Mouse (Mus musculus): ENCODE measurements at regions not wholly inside any gene's neighbourhood (a gene's known extent, or its start where the extent isn't known, plus 50 kb on each side); places are given as distances from the start of the nearest gene placed in this dataset.

DNA sequence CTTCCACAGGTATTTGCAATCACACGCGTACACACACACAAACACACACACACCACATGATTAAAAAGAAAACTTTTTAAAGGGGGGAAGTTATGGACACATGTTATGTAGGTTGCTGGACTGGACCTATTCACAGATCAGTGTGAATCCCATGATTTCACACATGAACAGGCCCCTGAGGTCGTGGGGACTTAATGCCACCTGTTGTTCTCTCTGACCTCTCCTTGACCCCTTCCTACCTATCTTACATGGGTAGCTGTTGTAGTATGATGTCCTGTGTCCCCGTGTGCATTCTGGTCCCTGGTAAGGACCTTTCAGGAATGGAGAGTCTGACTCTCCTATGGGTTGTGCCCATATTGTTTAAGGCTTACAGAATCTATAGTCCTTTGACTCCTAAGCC is 155.6 kb downstream of the Zfp36l1 start:
- Histone ChIP-seq H3K9me3 (ENCODE audit: low read length) (no peaks in the 10 kb centered on the region), H3K4me1 (ENCODE audit: insufficient read depth, low read length) (no peaks in the 10 kb centered on the region), H3K27ac (ENCODE audit: low read depth, low read length) (no peak overlapping the region), H3K27me3 (ENCODE audit: insufficient read depth, low read length) (no peaks in the 10 kb centered on the region), H3K36me3 (ENCODE audit: insufficient read depth, low read length) (no peaks in the 10 kb centered on the region), H3K4me2 (ENCODE audit: low read depth, low read length, poor library complexity, severe bottlenecking) (no peak overlapping the region), H3K9ac (replicated peaks; ENCODE audit: low read length, poor library complexity, severe bottlenecking) (no peak overlapping the region), H3K4me3 (ENCODE audit: low read depth, low read length) (no peak overlapping the region)
- 65% methylated on average over 4 of the region's 4 CpGs for WGBS
- TF ChIP-seq CTCF (IDR thresholded peaks at IDR 0.05): no peak
- ATAC-seq (ENCODE audit: low FRiP score): no peak
- no peak for DNase-seq (ENCODE audit: low spot score)

DNA sequence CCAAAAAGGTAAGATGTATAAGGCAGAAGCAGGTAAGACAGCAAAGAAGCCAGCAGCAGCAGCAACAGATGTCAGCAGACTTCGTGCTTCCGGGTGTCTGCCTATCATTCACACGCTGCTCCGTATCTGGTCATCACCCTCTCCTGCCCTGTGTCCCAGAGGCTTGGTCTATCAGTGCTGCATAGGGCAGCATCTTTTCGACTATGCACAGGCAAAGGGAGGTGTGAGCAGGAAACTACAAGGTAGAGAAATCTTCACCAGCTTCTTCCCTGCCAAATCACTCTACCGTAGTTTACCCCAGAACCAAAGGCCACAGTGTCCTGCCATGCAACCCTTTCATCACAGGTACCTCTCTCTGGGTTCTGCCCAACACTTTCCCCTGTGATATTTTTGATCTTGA is 156.5 kb downstream of the Zfp36l1 start:
- H3K4me3 ChIP-seq (ENCODE audit: low read depth, low read length): no peak overlapping the region
- no peaks in the 10 kb centered on the region for H3K36me3 ChIP-seq (ENCODE audit: insufficient read depth, low read length)
- TF ChIP-seq CTCF (IDR thresholded peaks at IDR 0.05): no peak
- DNase-seq (ENCODE audit: low spot score): no peak
- H3K27me3 ChIP-seq (ENCODE audit: insufficient read depth, low read length): no peaks in the 10 kb centered on the region
- no peak for ATAC-seq (ENCODE audit: low FRiP score)
- no peak overlapping the region for H3K9ac ChIP-seq (replicated peaks; ENCODE audit: low read length, poor library complexity, severe bottlenecking)
- H3K9me3 ChIP-seq (ENCODE audit: low read length): no peaks in the 10 kb centered on the region
- no peak overlapping the region for H3K4me2 ChIP-seq (ENCODE audit: low read depth, low read length, poor library complexity, severe bottlenecking)
- no peak overlapping the region for H3K27ac ChIP-seq (ENCODE audit: low read depth, low read length)
- WGBS: 89% methylated on average over 6 of the region's 6 CpGs
- H3K4me1 ChIP-seq (ENCODE audit: insufficient read depth, low read length): no peaks in the 10 kb centered on the region

DNA sequence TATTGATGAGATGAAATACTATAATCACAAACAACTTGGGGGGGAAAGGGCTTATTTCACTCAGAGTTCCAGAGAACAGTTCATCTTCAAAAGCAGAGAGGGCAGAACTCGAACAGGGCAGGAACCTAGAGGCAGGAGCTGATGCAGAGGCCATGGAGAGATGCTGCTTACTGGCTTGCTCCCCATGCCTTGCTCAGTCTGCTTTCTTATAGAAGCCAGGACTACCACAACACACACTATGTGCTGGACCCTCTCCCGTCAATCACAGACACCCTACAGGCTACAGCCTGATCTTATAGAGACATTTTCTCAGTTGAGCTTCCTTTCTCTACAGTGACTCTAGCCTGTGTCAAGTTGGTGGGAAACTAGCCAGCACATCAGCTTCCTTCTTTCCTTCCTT is 157.3 kb downstream of the Zfp36l1 start:
- Histone ChIP-seq H3K9me3 (ENCODE audit: low read length) (no peaks in the 10 kb centered on the region), H3K27me3 (ENCODE audit: insufficient read depth, low read length) (no peaks in the 10 kb centered on the region), H3K4me2 (ENCODE audit: low read depth, low read length, poor library complexity, severe bottlenecking) (no peak overlapping the region), H3K4me3 (ENCODE audit: low read depth, low read length) (no peak overlapping the region), H3K4me1 (ENCODE audit: insufficient read depth, low read length) (no peaks in the 10 kb centered on the region), H3K9ac (replicated peaks; ENCODE audit: low read length, poor library complexity, severe bottlenecking) (no peak overlapping the region), H3K36me3 (ENCODE audit: insufficient read depth, low read length) (no peaks in the 10 kb centered on the region), H3K27ac (ENCODE audit: low read depth, low read length) (no peak overlapping the region)
- ATAC-seq (ENCODE audit: low FRiP score): no peak
- DNase-seq (ENCODE audit: low spot score): no peak
- TF ChIP-seq CTCF (IDR thresholded peaks at IDR 0.05): no peak
- WGBS: 89% methylated on average over 2 of the region's 2 CpGs

DNA sequence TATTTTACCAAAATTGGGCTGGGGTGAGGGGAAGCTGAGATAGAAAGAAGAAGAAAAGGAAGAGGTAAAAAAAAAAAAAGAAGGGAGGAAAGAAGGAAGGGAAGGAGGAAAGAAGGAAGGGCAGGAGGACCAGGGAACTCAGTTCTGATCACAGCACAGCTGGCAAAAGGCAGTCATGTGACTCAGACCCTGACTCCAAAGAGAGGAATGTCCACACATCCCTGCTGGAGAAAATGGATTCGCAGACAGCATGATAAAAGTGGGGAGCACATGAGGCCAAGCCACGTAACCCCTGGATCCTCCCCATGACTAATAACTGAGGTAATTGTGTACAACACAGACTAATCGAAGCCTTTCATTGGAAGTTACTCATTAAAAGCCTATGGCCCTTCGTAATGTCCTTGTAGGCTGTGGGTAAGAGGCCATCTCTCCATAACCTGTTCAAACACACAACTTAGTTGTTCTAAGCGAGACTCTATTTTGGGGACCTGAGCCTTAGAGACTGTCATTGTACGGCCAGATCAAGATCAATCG is 162.2 kb downstream of the Zfp36l1 start:
- H3K27me3 ChIP-seq (ENCODE audit: insufficient read depth, low read length): no peaks in the 10 kb centered on the region
- H3K4me3 ChIP-seq (ENCODE audit: low read depth, low read length): no peak overlapping the region
- no peak overlapping the region for H3K9ac ChIP-seq (replicated peaks; ENCODE audit: low read length, poor library complexity, severe bottlenecking)
- H3K4me2 ChIP-seq (ENCODE audit: low read depth, low read length, poor library complexity, severe bottlenecking): no peak overlapping the region
- H3K9me3 ChIP-seq (ENCODE audit: low read length): no peaks in the 10 kb centered on the region
- no peak overlapping the region for H3K27ac ChIP-seq (ENCODE audit: low read depth, low read length)
- no peaks in the 10 kb centered on the region for H3K4me1 ChIP-seq (ENCODE audit: insufficient read depth, low read length)
- no peak for TF ChIP-seq CTCF (IDR thresholded peaks at IDR 0.05)
- 88% methylated on average over 7 of the region's 7 CpGs for WGBS
- no peak for DNase-seq (ENCODE audit: low spot score)
- no peak for ATAC-seq (ENCODE audit: low FRiP score)
- no peaks in the 10 kb centered on the region for H3K36me3 ChIP-seq (ENCODE audit: insufficient read depth, low read length)

DNA sequence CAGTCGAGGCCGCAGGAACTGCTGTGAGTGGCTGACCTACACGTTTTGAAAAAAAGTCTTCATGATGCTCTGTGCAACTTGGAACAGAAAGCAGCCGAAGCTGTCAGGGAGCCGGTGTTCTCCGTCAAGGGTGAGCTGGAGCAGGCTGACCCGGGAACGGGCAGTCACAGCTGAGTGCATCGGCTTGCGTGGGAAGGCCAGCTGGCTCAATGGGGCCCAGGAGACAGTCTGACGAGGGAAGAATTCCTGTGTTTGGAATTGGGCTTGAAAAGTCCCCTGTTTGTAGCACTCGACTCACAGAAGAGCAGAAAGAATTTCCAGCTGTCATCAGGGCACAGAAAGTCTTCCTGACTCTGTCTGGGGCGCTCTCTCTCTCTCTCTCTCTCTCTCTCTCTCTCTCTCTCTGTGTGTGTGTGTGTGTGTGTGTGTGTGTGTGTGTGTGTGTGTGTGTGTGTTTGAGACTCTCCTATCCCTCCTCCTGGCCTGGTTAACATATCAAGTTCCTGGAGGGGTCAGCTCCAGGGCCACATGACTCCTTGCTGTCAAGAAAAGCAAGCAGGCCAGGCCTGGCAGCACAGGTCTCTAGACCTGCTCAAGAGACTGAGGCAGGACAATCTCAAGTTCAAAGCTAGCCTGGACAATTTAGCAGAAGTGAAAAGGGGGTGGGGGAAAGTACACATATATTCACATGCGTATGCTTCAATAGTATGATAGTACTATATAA is 163.6 kb downstream of the Zfp36l1 start:
- DNase-seq (ENCODE audit: low spot score) (peak; percentile 47), ATAC-seq (ENCODE audit: low FRiP score) (no peak)
- Histone ChIP-seq H3K27ac (ENCODE audit: low read depth, low read length) (no peak overlapping the region), H3K27me3 (ENCODE audit: insufficient read depth, low read length) (no peaks in the 10 kb centered on the region), H3K9ac (replicated peaks; ENCODE audit: low read length, poor library complexity, severe bottlenecking) (no peak overlapping the region), H3K9me3 (ENCODE audit: low read length) (no peaks in the 10 kb centered on the region), H3K4me2 (ENCODE audit: low read depth, low read length, poor library complexity, severe bottlenecking) (no peak overlapping the region), H3K4me3 (ENCODE audit: low read depth, low read length) (no peak overlapping the region), H3K36me3 (ENCODE audit: insufficient read depth, low read length) (no peaks in the 10 kb centered on the region), H3K4me1 (ENCODE audit: insufficient read depth, low read length) (no peaks in the 10 kb centered on the region)
- 28% methylated on average over 13 of the region's 14 CpGs for WGBS
- TF ChIP-seq CTCF (IDR thresholded peaks at IDR 0.05): no peak

DNA sequence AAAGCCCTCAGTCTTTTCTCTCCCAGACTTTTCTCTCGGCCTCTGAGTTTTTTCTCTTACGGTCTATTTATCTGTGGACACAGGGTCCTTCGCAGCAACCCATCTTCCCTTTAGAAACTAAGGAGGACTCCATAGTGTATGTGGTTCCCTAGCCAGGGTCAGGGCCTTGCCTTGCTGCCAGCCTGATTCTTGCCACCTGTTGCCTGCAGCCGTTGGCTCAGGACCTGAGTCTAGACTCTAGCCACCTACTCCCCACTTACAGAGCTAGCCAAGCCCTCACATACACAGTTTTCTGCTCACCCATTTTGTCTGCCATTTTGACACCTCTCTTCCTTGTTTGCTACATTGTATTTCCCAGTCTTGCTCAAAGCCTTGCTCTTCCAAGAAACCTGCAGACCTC is 165.2 kb downstream of the Zfp36l1 start:
- 94% methylated on average over 4 of the region's 4 CpGs for WGBS
- no peak for ATAC-seq (ENCODE audit: low FRiP score)
- no peak for DNase-seq (ENCODE audit: low spot score)
- Histone ChIP-seq H3K9ac (replicated peaks; ENCODE audit: low read length, poor library complexity, severe bottlenecking) (no peak overlapping the region), H3K27ac (ENCODE audit: low read depth, low read length) (no peak overlapping the region), H3K4me2 (ENCODE audit: low read depth, low read length, poor library complexity, severe bottlenecking) (no peak overlapping the region), H3K27me3 (ENCODE audit: insufficient read depth, low read length) (no peaks in the 10 kb centered on the region), H3K4me3 (ENCODE audit: low read depth, low read length) (no peak overlapping the region), H3K9me3 (ENCODE audit: low read length) (no peaks in the 10 kb centered on the region), H3K4me1 (ENCODE audit: insufficient read depth, low read length) (no peaks in the 10 kb centered on the region), H3K36me3 (ENCODE audit: insufficient read depth, low read length) (no peaks in the 10 kb centered on the region)
- no peak for TF ChIP-seq CTCF (IDR thresholded peaks at IDR 0.05)

All from midbrain, postnatal 0 days (tissue).